Mouse (Mus musculus) MEL (cell line): ENCODE measurements around the gene Gm49378. TPM values are rescaled to one million over a fixed set of nuclear protein-coding genes. Genes with fewer than 3 reads are reported as not detected.

ENCODE experiments used
- DNase-seq: peaks from one replicate; pipeline ENCODE4 v3.0.0; 2011; ENCODE audit warnings: low read depth, low spot score
- H3K27ac ChIP-seq: 2 replicates; pipeline ENCODE4 v1.5.1; 2012; ENCODE audit warnings: low read depth, mild to moderate bottlenecking, control low read depth, low read length, moderate library complexity; ENCODE audit not compliant: control insufficient read depth
- H3K27me3 ChIP-seq, 2 experiments: fragments of 150-350 bp in 1 of 2; sonication (generic) in 1 of 2; 2 replicates each; pipeline ENCODE4 v1.6.1; 2012; ENCODE audit warnings: low read length in 2 of 2, mild to moderate bottlenecking in 2 of 2, improper control_type of control experiment in 1 of 2, moderate library complexity in 1 of 2; ENCODE audit not compliant: insufficient read depth in 2 of 2, control insufficient read depth in 1 of 2
- H3K36me3 ChIP-seq, 2 experiments: 2 replicates each; pipeline ENCODE4 v1.6.1; 2012 to 2014; ENCODE audit warnings: low read length in 2 of 2, improper control_type of control experiment in 1 of 2, inconsistent platforms in 1 of 2, mild to moderate bottlenecking in 1 of 2; ENCODE audit not compliant: insufficient read depth in 2 of 2, control insufficient read depth in 1 of 2
- H3K4me1 ChIP-seq, 2 experiments: fragments of 150-350 bp in 1 of 2; sonication (generic) in 1 of 2; 2 replicates each; pipeline ENCODE4 v1.6.1; 2012; ENCODE audit warnings: low read length in 2 of 2, improper control_type of control experiment in 1 of 2, mild to moderate bottlenecking in 1 of 2; ENCODE audit not compliant: insufficient read depth in 2 of 2, control insufficient read depth in 1 of 2
- H3K4me3 ChIP-seq, 2 experiments: fragments of 150-350 bp in 1 of 2; sonication (generic) in 1 of 2; 2 replicates each; pipeline ENCODE4 v1.5.1; 2012; ENCODE audit warnings: low read depth in 2 of 2, low read length in 2 of 2, mild to moderate bottlenecking in 2 of 2, moderate library complexity in 2 of 2, control low read depth in 1 of 2, improper control_type of control experiment in 1 of 2; ENCODE audit not compliant: control insufficient read depth in 1 of 2, insufficient read depth in 1 of 2
- H3K79me2 ChIP-seq: 2 replicates; pipeline ENCODE4 v1.6.1; 2012; ENCODE audit warnings: mild to moderate bottlenecking, low read length, moderate library complexity; ENCODE audit not compliant: control insufficient read depth, poor library complexity, insufficient read depth
- H3K9ac ChIP-seq: 2 replicates; pipeline ENCODE4 v1.6.1; 2012; ENCODE audit warnings: low read depth, mild to moderate bottlenecking, control low read depth, low read length, moderate library complexity; ENCODE audit not compliant: control insufficient read depth, poor library complexity, severe bottlenecking
- H3K9me3 ChIP-seq: fragments of 150-350 bp; sonication (generic); replicated peaks from 2 replicates; pipeline ENCODE4 v1.6.1; 2012; ENCODE audit warnings: mild to moderate bottlenecking, low read length, improper control_type of control experiment, moderate library complexity; ENCODE audit not compliant: insufficient read depth
- BHLHE40 ChIP-seq: IDR thresholded peaks from 2 replicates; pipeline ENCODE4 v1.6.1; 2012; ENCODE audit warnings: low read depth, mild to moderate bottlenecking, inconsistent platforms, low read length, improper control_type of control experiment, borderline replicate concordance
- CHD2 ChIP-seq: IDR thresholded peaks from 2 replicates; pipeline ENCODE4 v1.6.1; 2011; ENCODE audit warnings: low read length, improper control_type of control experiment
- CTCF ChIP-seq, 3 experiments: IDR thresholded peaks in 2 of 3; conservative IDR thresholded peaks in 1 of 3; 2 replicates each; pipeline ENCODE4 v1.5.1; 2011 to 2012; ENCODE audit warnings: low read length in 3 of 3, low read depth in 2 of 3, mild to moderate bottlenecking in 2 of 3, improper control_type of control experiment in 1 of 3, inconsistent platforms in 1 of 3, mixed read lengths in 1 of 3, moderate library complexity in 1 of 3; ENCODE audit not compliant: control insufficient read depth in 1 of 3, insufficient read depth in 1 of 3, poor library complexity in 1 of 3, severe bottlenecking in 1 of 3
- ELF1 ChIP-seq: IDR thresholded peaks from 2 replicates; pipeline ENCODE4 v1.6.1; 2014; ENCODE audit warnings: low read depth, mild to moderate bottlenecking, inconsistent platforms, low read length, improper control_type of control experiment, moderate library complexity
- ETS1 ChIP-seq: IDR thresholded peaks from 2 replicates; pipeline ENCODE4 v1.6.1; 2012; ENCODE audit warnings: low read depth, mild to moderate bottlenecking, inconsistent platforms, low read length, improper control_type of control experiment, moderate library complexity
- GABPA ChIP-seq: IDR thresholded peaks from 2 replicates; pipeline ENCODE4 v1.6.1; 2012; ENCODE audit warnings: low read depth, mild to moderate bottlenecking, inconsistent platforms, low read length, improper control_type of control experiment, moderate library complexity
- KAT2A ChIP-seq: conservative IDR thresholded peaks from 2 replicates; pipeline ENCODE4 v1.6.1; 2012; ENCODE audit warnings: low read depth, low read length, improper control_type of control experiment, inconsistent platforms
- MAFK ChIP-seq: IDR thresholded peaks from 2 replicates; pipeline ENCODE4 v1.6.1; 2011; ENCODE audit warnings: low read depth, mild to moderate bottlenecking, low read length, improper control_type of control experiment, borderline replicate concordance
- MAZ ChIP-seq: IDR thresholded peaks from 2 replicates; pipeline ENCODE4 v1.6.1; 2012; ENCODE audit warnings: low read depth, mild to moderate bottlenecking, inconsistent platforms, low read length, improper control_type of control experiment
- MXI1 ChIP-seq: IDR thresholded peaks from 2 replicates; pipeline ENCODE4 v1.6.1; 2011; ENCODE audit warnings: mild to moderate bottlenecking, low read depth, low read length, improper control_type of control experiment
- MYC ChIP-seq: IDR thresholded peaks from 2 replicates; pipeline ENCODE4 v1.6.1; 2011; ENCODE audit warnings: low read depth, mild to moderate bottlenecking, low read length, improper control_type of control experiment, moderate library complexity
- NELFE ChIP-seq: IDR thresholded peaks from 2 replicates; pipeline ENCODE4 v1.6.1; 2011; ENCODE audit warnings: low read depth, low read length, improper control_type of control experiment
- POLR2A ChIP-seq, 2 experiments: IDR thresholded peaks; 2 replicates each; pipeline ENCODE4 v1.6.1; 2011 to 2012; ENCODE audit warnings: low read length in 2 of 2, mild to moderate bottlenecking in 2 of 2, control low read depth in 1 of 2, improper control_type of control experiment in 1 of 2, low read depth in 1 of 2, moderate library complexity in 1 of 2; ENCODE audit not compliant: control insufficient read depth in 1 of 2, insufficient read depth in 1 of 2, poor library complexity in 1 of 2
- POLR2AphosphoS2 ChIP-seq: IDR thresholded peaks from 2 replicates; pipeline ENCODE4 v1.6.1; 2011; ENCODE audit warnings: low read length, improper control_type of control experiment
- POLR2AphosphoS5 ChIP-seq: IDR thresholded peaks from 2 replicates; pipeline ENCODE4 v1.6.1; 2012; ENCODE audit warnings: low read depth, borderline replicate concordance, mild to moderate bottlenecking, inconsistent platforms, low read length, moderate library complexity, mixed read lengths
- RAD21 ChIP-seq: IDR thresholded peaks from 2 replicates; pipeline ENCODE4 v1.6.1; 2011; ENCODE audit warnings: mild to moderate bottlenecking, low read depth, low read length, improper control_type of control experiment
- RCOR1 ChIP-seq: IDR thresholded peaks from 2 replicates; pipeline ENCODE4 v1.6.1; 2012; ENCODE audit warnings: low read depth, mild to moderate bottlenecking, inconsistent platforms, low read length, improper control_type of control experiment
- SIN3A ChIP-seq: IDR thresholded peaks from 2 replicates; pipeline ENCODE4 v1.6.1; 2012; ENCODE audit warnings: low read length, improper control_type of control experiment, inconsistent platforms
- SMC3 ChIP-seq: IDR thresholded peaks from 2 replicates; pipeline ENCODE4 v1.6.1; 2011; ENCODE audit warnings: low read depth, low read length, improper control_type of control experiment
- TAL1 ChIP-seq: IDR thresholded peaks from 2 replicates; pipeline ENCODE4 v1.6.1; 2012; ENCODE audit warnings: mild to moderate bottlenecking, inconsistent platforms, low read length, moderate library complexity, mixed read lengths
- TBP ChIP-seq: IDR thresholded peaks from 2 replicates; pipeline ENCODE4 v1.8.0; 2011; ENCODE audit warnings: low read depth, low read length, improper control_type of control experiment
- TCF12 ChIP-seq: IDR thresholded peaks from 2 replicates; pipeline ENCODE4 v1.6.1; 2014; ENCODE audit warnings: low read depth, mild to moderate bottlenecking, inconsistent platforms, low read length, improper control_type of control experiment, moderate library complexity
- USF1 ChIP-seq: IDR thresholded peaks from 2 replicates; pipeline ENCODE4 v1.6.1; 2014; ENCODE audit warnings: low read depth, mild to moderate bottlenecking, inconsistent platforms, low read length, improper control_type of control experiment, moderate library complexity
- USF2 ChIP-seq, 2 experiments: IDR thresholded peaks; 2 replicates each; pipeline ENCODE4 v1.6.1; 2011 to 2012; ENCODE audit warnings: improper control_type of control experiment in 2 of 2, low read length in 2 of 2, borderline replicate concordance in 1 of 2, inconsistent platforms in 1 of 2, low read depth in 1 of 2, mild to moderate bottlenecking in 1 of 2; ENCODE audit not compliant: insufficient read depth in 1 of 2
- ZC3H11A ChIP-seq: IDR thresholded peaks from 2 replicates; pipeline ENCODE4 v1.6.1; 2012; ENCODE audit warnings: low read depth, mild to moderate bottlenecking, inconsistent platforms, low read length, improper control_type of control experiment
- ZNF384 ChIP-seq: IDR thresholded peaks from 2 replicates; pipeline ENCODE4 v1.6.1; 2012; ENCODE audit warnings: low read depth, mild to moderate bottlenecking, inconsistent platforms, low read length, improper control_type of control experiment
- polyA plus RNA-seq, 2 experiments: library from polyadenylated mRNA; stranded (reverse) in 1 of 2; unstranded in 1 of 2; fragments of >175 nt in 1 of 2; fragments of >200 nt in 1 of 2; gene quantifications; 2 replicates each; pipeline versions ENCODE4 v1.2.1 to v1.2.4; 2012; ENCODE audit warnings: low replicate concordance in 2 of 2, low read depth in 1 of 2; ENCODE audit not compliant: insufficient read length in 2 of 2, insufficient read depth in 1 of 2, missing spikeins in 1 of 2
- total RNA-seq: library from RNA; depleted of rRNA; stranded (reverse); fragments of 300-350 nt; gene quantifications from 2 replicates; pipeline ENCODE4 v1.2.3, GENCODE M21; 2012

Gene Gm49378
- total and polyA plus RNA-seq, 3 experiments: 4.6 TPM; not detected in 2

DNA sequence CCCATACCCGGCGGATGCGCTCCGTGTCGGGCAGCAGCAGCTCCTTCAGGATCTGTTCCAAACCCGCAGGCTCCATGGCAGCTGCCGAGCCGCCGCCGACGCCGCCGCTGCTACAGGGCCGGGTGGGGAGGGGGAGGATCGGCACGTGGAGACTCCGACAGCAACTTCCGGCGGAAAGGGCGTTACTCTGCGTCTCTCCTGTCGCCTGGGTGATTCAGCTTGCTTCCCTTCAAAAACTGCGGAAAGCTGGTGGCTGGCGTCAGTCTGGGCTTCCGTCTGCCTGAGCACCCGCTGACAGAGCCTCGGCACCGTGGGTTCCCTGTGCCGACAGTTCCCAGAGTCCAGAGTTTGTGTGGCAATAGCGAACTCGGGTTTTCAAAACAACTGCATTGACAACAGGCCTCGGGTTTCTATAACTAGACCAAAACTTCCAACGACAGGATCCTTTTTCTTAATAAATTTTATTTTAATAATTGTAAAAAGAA is 2.1 kb downstream of the Gm49378 start, which contains the start of gene Ipo4 (continued):
- TF ChIP-seq POLR2AphosphoS5 (no peak), TAL1 (no peak), ETS1 (peak; percentile 53; the same call in 1 of the 2 replicates), ZNF384 (no peak), MAFK (no peak), TCF12 (no peak), POLR2AphosphoS2 (peak; percentile 60; the same call in 1 of the 2 replicates), MAZ (peak; percentile 61; the same call in 1 of the 2 replicates), KAT2A (no peak)

DNA sequence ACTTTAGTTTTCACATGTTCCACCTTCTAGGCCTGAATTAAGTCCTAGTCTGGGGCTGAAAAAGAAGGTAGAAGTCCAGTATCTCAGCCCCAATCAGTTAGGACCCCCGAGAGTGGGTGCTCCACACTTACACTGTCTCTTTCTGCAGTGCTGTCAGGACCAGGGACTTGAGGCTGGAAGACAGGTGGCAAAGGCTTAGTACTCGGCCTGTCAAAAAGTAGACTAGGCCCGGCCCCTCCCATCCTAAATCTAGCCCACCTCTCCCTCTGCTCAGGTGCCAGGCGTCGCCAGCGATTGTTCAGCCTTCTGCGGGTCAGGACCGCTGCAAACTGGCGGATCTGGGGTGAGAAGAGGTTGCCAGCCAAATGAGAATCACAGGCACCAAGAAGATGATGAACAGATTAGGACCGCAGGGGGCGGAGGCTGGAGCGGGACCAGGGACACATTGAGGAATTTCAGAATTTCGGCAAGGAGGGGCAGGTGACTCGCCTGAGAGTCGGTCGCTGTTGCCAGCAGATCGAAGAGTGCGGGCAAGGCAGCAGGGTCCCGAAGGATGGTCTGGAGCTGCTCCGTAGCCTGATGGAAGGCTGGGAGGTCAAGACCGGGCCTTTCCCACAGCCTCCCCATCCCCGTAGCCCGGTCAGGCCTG is 2.7 kb downstream of the Gm49378 start:
- Histone ChIP-seq H3K27ac (peak overlapping the region; percentile 58), H3K9me3 (no peaks in the 10 kb centered on the region), H3K36me3 (peaks cover 2% of the 10 kb centered on the region in 2 experiments; a peak in 3 of 4 replicates)
- DNase-seq: peak; percentile 64
- TF ChIP-seq MAFK: no peak
- no peak for TF ChIP-seq NELFE
- no peak for TF ChIP-seq GABPA
- peak; percentile 10; the same call in 1 of the 2 replicates for TF ChIP-seq SMC3
- no peak for TF ChIP-seq CHD2
- TF ChIP-seq SIN3A: no peak
- no peak for TF ChIP-seq TBP
- TF ChIP-seq RCOR1: peak; percentile 53; the same call in 1 of the 2 replicates
- TF ChIP-seq BHLHE40: no peak
- TF ChIP-seq, all 39 proteins: peak for 2
- peaks cover 7% of the 10 kb centered on the region for H3K79me2 ChIP-seq
- H3K27me3 ChIP-seq: no peaks in the 10 kb centered on the region
- peak overlapping the region; percentile 64 to 83 for H3K4me3 ChIP-seq
- H3K4me1 ChIP-seq: no peaks in the 10 kb centered on the region
- H3K9ac ChIP-seq: peak overlapping the region; percentile 86

DNA sequence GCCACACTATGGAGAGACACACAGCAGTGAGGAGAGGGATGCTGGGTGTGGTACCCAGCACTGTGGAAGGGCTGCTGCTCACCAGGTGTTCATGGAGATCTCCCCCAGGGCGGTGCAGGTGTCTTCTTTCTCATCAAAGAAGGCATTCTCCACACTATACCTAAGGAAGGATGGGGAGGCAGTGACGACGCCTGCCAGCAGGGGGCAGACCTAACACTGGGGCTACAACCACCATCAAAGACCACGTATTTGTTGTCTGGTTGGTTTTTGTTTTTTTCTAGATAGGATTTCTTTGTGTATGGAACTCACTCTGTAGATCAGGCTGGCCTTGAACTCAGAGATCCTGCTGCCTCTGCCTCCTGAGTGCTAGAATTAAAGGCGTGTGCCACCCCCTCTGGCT is 8.4 kb downstream of the Gm49378 start:
- Histone ChIP-seq H3K79me2 (no peaks in the 10 kb centered on the region), H3K27me3 (no peaks in the 10 kb centered on the region), H3K4me3 (no peak overlapping the region), H3K4me1 (no peaks in the 10 kb centered on the region), H3K9ac (no peak overlapping the region), H3K27ac (no peak overlapping the region), H3K36me3 (no peaks in the 10 kb centered on the region; a peak in 1 of 4 replicates), H3K9me3 (no peaks in the 10 kb centered on the region)
- TF ChIP-seq USF2 (IDR thresholded peaks at IDR 0.05; ENCODE audit: borderline replicate concordance in 1 of 2, insufficient read depth in 1 of 2, low read depth in 1 of 2, low read length in 2 of 2) (no peak), SMC3 (peak; percentile 73), NELFE (no peak), ZC3H11A (peak; percentile 43), ELF1 (no peak), KAT2A (no peak), RAD21 (peak; percentile 40), USF1 (no peak), POLR2A (IDR thresholded peaks at IDR 0.05; ENCODE audit: control insufficient read depth in 1 of 2, insufficient read depth in 1 of 2, low read depth in 1 of 2, low read length in 2 of 2, poor library complexity in 1 of 2) (no peak), CTCF (IDR thresholded peaks at IDR 0.05 in 2 of 3, conservative IDR thresholded peaks at IDR 0.05 in 1 of 3; ENCODE audit: control insufficient read depth in 1 of 3, insufficient read depth in 1 of 3, low read depth in 2 of 3, low read length in 3 of 3, poor library complexity in 1 of 3, severe bottlenecking in 1 of 3) (peak; percentile 76 to 94 (median 87)), MYC (no peak), MXI1 (no peak)
- DNase-seq: peak; percentile 56
